Mouse (Mus musculus): ENCODE measurements around the gene Strbp.
A peak's percentile ranks its signal among the peaks of the same experiment; 100 is the strongest.

The Strbp gene

GRCm38 (mm10) chr2:37703230-37703954 is at the start of gene Strbp:
Gene Strbp, minus strand, starts transcription at chr2:37703859.
- peak; percentile 96 for DNase-seq (ENCODE audit: low spot score in 2 of 2)

GRCm38 (mm10) chr2:37751114-37751513 is 47.5 kb upstream of the Strbp start:
- no peak for DNase-seq (ENCODE audit: low spot score in 2 of 2)

DNA sequence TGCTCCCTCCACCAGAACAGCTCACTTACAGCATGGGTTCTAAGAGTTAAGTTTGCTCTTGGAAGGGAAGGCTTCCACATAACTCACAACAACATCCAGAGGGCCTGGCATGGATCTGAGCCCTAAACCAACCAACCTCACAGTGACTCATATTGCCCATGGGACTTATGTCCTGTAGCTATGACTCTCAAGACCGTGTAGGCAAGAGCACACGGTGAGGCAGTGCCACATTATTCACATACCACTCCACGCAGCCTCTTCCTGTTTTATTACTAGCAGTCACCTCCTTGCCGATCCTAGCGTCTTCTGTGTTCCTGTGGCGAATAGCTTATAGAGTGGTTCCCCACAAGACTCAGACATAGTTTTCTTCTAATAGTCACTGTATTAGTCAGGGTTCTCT is 45.7 kb upstream of the Strbp start:
- DNase-seq (ENCODE audit: low spot score in 2 of 2): no peak

DNA sequence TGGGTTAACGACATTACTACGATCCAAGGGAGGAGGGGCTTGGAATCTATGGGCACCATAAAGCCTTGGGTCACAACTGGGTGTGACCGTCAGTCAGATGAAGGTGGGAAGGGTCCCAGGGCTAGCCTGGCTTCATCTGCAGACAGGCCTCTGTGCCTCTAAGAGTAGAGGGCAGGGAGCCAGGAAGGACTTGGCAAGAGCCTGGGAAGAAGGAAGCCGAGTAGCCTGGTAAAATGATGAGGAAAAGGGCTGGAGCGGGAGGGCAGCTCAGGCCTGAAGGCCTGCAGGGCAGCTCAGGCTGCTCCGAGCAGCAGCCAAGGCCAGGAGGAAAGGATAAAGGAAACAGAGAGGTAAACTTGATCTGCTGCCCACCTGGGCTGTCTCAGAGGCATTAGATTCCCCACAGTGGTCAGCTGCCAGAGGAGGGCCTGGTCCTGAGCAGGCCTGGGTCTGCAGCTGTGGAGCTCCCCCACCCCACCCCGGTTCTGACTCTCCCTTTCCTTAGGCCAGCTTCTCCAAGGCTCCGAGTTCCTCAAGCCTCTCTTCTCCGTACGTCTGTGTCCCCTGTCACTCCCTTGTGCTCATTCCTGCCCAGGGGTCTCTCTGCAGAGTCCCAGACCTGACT is 44.9 kb upstream of the Strbp start:
- no peak for DNase-seq (ENCODE audit: low spot score in 2 of 2)

- no peak for DNase-seq (ENCODE audit: low spot score in 2 of 2)
Observed at GRCm38 (mm10) chr2:37747909-37748308, 44.2 kb upstream of the Strbp start.

- no peak for DNase-seq (ENCODE audit: low spot score in 2 of 2)
Observed at GRCm38 (mm10) chr2:37746293-37747049, 42.8 kb upstream of the Strbp start.

GRCm38 (mm10) chr2:37744773-37745395 is 41.2 kb upstream of the Strbp start:
- DNase-seq (ENCODE audit: low spot score in 2 of 2): no peak

DNA sequence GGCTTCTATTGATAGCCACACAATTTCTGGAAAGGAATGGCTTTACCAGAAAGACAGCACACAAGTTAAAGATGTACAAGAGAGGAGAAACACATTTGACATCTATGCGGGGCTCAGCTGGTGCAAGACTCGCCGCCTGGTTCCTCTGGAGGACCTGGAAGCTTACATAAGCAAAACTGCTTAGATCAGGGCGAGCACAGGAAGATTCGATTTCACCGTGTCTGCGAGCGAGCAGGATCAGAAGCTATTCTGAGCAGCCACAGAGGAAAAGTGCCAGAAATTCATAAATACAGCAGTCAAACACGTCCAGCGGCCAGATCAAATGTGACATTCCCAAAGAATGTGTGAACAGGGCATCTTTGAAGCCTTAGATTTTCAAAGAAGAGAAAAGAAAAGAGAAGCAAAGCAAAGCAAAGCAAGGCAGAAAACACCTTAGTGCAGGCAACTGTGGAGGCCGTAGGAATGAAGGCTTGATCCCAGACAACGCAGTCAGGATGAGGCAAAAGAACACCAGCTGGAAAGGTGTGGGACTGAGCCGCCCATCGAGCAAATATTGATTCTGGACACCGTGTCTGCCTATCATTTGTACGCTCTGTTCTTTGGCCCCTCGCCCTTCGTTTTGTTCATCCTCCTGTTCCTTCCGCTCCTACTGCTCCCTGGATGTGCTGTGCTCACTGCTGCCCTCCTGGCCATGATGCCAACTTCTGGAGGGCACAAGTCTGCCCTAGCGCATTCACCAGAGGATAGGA is 38.3 kb upstream of the Strbp start:
- no peak for DNase-seq (ENCODE audit: low spot score in 2 of 2)

- no peak for DNase-seq (ENCODE audit: low spot score in 2 of 2)
Observed at GRCm38 (mm10) chr2:37735807-37736188, 32.1 kb upstream of the Strbp start.

GRCm38 (mm10) chr2:37734979-37735806 is 31.5 kb upstream of the Strbp start:
- DNase-seq (ENCODE audit: low spot score in 2 of 2): peak in 1 of 2 experiments; percentile 57

GRCm38 (mm10) chr2:37731241-37731801 is 27.7 kb upstream of the Strbp start:
- DNase-seq (ENCODE audit: low spot score in 2 of 2): no peak

DNA sequence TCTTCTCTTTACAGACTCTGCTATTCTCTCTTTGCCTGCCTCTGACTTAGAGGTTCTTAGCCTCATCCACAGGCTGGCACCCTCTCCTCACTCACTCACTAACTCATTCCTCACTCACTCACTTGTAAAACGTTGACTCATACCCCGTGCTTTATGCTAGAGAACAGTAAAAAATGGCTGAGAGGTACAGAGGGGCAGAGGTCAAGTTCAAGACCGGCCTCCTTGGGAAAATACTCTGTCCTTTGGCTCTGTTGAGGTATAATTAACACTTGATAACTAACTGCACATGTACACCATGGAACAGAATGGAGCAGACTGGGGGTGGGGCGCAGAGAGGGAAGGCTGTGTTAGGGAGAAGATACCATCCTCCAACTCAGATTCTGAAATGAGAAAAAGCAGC is 20.6 kb upstream of the Strbp start:
- no peak for DNase-seq (ENCODE audit: low spot score in 2 of 2)

- no peak for DNase-seq (ENCODE audit: low spot score in 2 of 2)
Observed at GRCm38 (mm10) chr2:37723501-37724090, 19.9 kb upstream of the Strbp start.

DNA sequence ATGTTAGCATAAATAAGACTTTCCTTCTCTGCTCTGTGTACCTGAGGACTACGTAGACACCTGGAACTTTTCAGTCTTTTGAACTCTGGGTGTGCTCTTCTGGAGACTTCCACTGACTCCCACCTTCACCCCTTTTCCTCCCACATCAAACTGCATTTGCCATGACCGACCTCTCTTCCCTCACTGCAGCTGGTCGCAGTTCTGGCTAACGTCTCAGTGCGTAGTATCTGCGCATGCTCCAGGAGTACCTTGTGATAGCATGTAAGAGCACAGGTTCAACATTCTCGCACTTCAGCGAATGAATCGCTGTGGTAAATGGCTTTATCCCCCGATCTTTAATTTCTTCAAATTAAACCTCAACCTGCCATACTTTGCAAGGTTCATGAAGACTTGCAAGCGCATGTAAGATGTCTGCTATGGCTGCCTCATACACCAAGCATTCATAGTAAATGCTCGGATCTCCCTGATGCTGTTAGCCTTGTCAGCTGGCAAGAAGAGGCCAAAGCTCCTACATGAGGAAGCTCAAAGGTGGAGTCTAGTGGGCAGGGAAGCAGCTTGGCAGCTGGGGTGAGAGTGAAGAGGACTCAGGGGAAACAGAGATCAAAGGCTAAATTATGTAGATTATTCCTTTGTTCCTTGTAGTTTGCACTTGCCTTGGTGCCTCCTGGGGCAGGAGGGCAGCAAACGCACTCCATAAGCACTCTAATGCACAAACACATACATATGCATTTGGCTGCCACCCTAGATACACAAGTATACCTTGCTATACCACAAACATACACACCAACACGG is 19.2 kb upstream of the Strbp start:
- no peak for DNase-seq (ENCODE audit: low spot score in 2 of 2)

- DNase-seq (ENCODE audit: low spot score in 2 of 2): no peak
Observed at GRCm38 (mm10) chr2:37716266-37716665, 12.6 kb upstream of the Strbp start.

DNA sequence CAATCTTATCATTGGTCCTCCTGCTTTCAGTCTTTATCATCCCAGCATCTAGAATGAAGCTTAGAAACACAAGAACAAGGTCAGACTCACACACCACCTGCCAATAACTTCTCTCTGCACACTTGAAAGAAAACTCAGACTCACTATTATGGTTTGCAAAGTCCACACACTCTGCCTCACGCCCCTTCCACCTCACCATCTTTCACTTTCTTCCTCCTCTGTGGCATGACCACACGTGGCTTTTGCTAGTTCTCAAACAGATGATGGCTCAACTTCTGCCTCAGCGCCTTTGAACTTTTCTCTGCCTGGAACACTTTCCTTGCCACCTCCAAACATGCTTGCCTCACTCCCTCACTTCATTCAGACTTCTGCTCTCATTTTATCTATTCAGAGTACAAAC is 11.7 kb upstream of the Strbp start:
- peak in 1 of 2 experiments; percentile 17 for DNase-seq (ENCODE audit: low spot score in 2 of 2)

- DNase-seq (ENCODE audit: low spot score in 2 of 2): no peak
Observed at GRCm38 (mm10) chr2:37713100-37713499, 9.4 kb upstream of the Strbp start.

GRCm38 (mm10) chr2:37708835-37709234 is 5.2 kb upstream of the Strbp start:
- no peak for DNase-seq (ENCODE audit: low spot score in 2 of 2)

DNA sequence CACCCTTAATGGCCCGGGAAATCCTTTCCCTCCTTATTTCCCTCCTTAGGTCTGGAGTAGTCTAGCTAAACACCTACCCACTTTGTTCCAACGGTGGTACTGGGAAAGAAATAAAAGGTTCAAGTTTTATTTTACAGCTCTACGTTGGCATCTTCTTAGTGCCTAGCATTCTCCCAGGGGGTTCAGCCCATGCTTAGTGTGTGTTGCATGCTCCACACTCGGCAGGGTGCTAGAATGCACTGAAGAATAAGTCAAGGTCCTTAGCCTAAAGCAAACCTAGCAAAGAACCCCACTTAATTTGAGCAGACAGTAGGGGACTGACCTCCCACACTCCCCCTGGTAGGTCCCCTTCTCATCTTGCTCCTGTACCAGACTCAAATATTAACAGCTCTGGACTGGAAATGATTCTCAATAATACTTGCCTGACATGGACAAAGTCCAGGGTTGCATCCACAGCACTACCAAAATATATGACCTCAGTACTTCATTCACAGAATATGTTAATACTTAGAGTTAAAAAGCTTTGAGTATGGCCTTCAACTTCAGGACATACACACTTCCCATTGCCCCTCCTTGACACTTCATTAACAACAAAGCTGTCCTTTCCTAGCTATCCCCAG is 592 bp upstream of the Strbp start:
- DNase-seq (ENCODE audit: low spot score in 2 of 2): no peak
